Comparison of ENCODE assay signal across 9 mouse cellular contexts in genomic region chr2:38645936-38646335, GRCm38 (mm10). TPM values are rescaled to one million over a fixed set of nuclear protein-coding genes. Genes with fewer than 3 reads are reported as not detected.
DNase-seq lines count a peak whose midpoint lies in the region; ATAC-seq and TF ChIP-seq lines count a peak whose summit lies in the region.
"Had no signal": no experiment of that assay in that cellular context is flagged by ENCODE, and none has a peak within 500 bp of the region (broad histone marks: within the 10 kb centered on the region; RNA-seq: fewer than 3 reads in every experiment).

No protein-coding gene starts in this region.

- H3K36me3 ChIP-seq in E14TG2a.4 (ENCODE audit: insufficient read depth, low read length): peaks cover 17% of the 10 kb centered on the region
- peaks cover 15% of the 10 kb centered on the region for H3K36me3 ChIP-seq in embryonic facial prominence, embryonic 10.5 days (replicated peaks)
- H3K36me3 ChIP-seq in kidney, embryonic 16.5 days (ENCODE audit: insufficient read depth, low read length): peaks cover 7% of the 10 kb centered on the region; the same call in 1 of the 2 replicates
- H3K36me3 ChIP-seq in limb, embryonic 14.5 days (ENCODE audit: control insufficient read depth, insufficient read depth, low read length): peaks cover 12% of the 10 kb centered on the region
- H3K36me3 ChIP-seq in neural tube, embryonic 12.5 days: peaks cover 11% of the 10 kb centered on the region

- H3K4me3 ChIP-seq in E14TG2a.4 (replicated peaks; ENCODE audit: low read length): no peak overlapping the region
- H3K4me3 ChIP-seq in embryonic facial prominence, embryonic 10.5 days: no peak overlapping the region
- no peak overlapping the region for H3K4me3 ChIP-seq in kidney, embryonic 16.5 days (ENCODE audit: low read length)
- H3K4me3 ChIP-seq in limb, embryonic 14.5 days (replicated peaks; ENCODE audit: low read length): no peak overlapping the region
- no peak overlapping the region for H3K4me3 ChIP-seq in neural tube, embryonic 12.5 days
- H3K4me3 ChIP-seq: heart, embryonic 13.5 days had no signal

- H3K4me1 ChIP-seq in E14TG2a.4 (replicated peaks; ENCODE audit: low read depth, low read length): peaks cover 38% of the 10 kb centered on the region
- H3K4me1 ChIP-seq in embryonic facial prominence, embryonic 10.5 days: peaks cover 14% of the 10 kb centered on the region
- peaks cover 14% of the 10 kb centered on the region for H3K4me1 ChIP-seq in kidney, embryonic 16.5 days (ENCODE audit: insufficient read depth, low read length)
- peaks cover 14% of the 10 kb centered on the region; the same call in 1 of the 2 replicates for H3K4me1 ChIP-seq in limb, embryonic 14.5 days (ENCODE audit: control insufficient read depth, insufficient read depth, low read length)
- H3K4me1 ChIP-seq in neural tube, embryonic 12.5 days: peaks cover 12% of the 10 kb centered on the region

- peak; percentile 42 for TF ChIP-seq CTCF in E14TG2a.4 (conservative IDR thresholded peaks at IDR 0.05; ENCODE audit: low read length)

- peaks cover 6% of the 10 kb centered on the region; the same call in 1 of the 2 replicates for H3K9me3 ChIP-seq in E14TG2a.4 (ENCODE audit: low read length)
- H3K9me3 ChIP-seq in embryonic facial prominence, embryonic 10.5 days: peaks cover 3% of the 10 kb centered on the region; the same call in 1 of the 2 replicates
- no peaks in the 10 kb centered on the region for H3K9me3 ChIP-seq in kidney, embryonic 16.5 days (ENCODE audit: low read length)
- no peaks in the 10 kb centered on the region for H3K9me3 ChIP-seq in limb, embryonic 14.5 days (ENCODE audit: control insufficient read depth, low read length)
- no peaks in the 10 kb centered on the region for H3K9me3 ChIP-seq in neural tube, embryonic 12.5 days
- H3K9me3 ChIP-seq: heart, embryonic 13.5 days had no signal

- no peaks in the 10 kb centered on the region for H3K27me3 ChIP-seq in E14TG2a.4 (ENCODE audit: insufficient read depth, low read length)
- 0 out of 2 replicates have a peak, but pooled peaks cover 3% of the 10 kb centered on the region for H3K27me3 ChIP-seq in embryonic facial prominence, embryonic 10.5 days (replicated peaks; ENCODE audit: low read depth, poor library complexity, severe bottlenecking)
- no peaks in the 10 kb centered on the region for H3K27me3 ChIP-seq in kidney, embryonic 16.5 days (ENCODE audit: insufficient read depth, low read length)
- no peaks in the 10 kb centered on the region for H3K27me3 ChIP-seq in limb, embryonic 14.5 days (ENCODE audit: control insufficient read depth, insufficient read depth, low read length)
- no peaks in the 10 kb centered on the region for H3K27me3 ChIP-seq in neural tube, embryonic 12.5 days (replicated peaks)

- 0% methylated on average over 3 of the region's 3 CpGs for WGBS in embryonic facial prominence, embryonic 10.5 days
- WGBS in kidney, embryonic 16.5 days: 0% methylated on average over 3 of the region's 3 CpGs
- 2% methylated on average over 3 of the region's 3 CpGs for WGBS in limb, embryonic 14.5 days
- 2% methylated on average over 3 of the region's 3 CpGs for WGBS in neural tube, embryonic 12.5 days

- no peak for TF ChIP-seq POLR2A in limb, embryonic 14.5 days (IDR thresholded peaks at IDR 0.05; ENCODE audit: borderline replicate concordance, extremely low read depth, insufficient read depth, insufficient read length)

- peak; percentile 64; the same call in 1 of the 2 replicates for ATAC-seq in kidney, embryonic 16.5 days (ENCODE audit: low FRiP score, low TSS enrichment)
- no peak; the same call in 1 of the 2 replicates for ATAC-seq in limb, embryonic 14.5 days (ENCODE audit: low FRiP score, low read depth)
- peak; percentile 19; the same call in 1 of the 2 replicates for ATAC-seq in neural tube, embryonic 12.5 days (ENCODE audit: low FRiP score, low read depth)

- H3K4me2 ChIP-seq in kidney, embryonic 16.5 days (replicated peaks; ENCODE audit: low read depth, low read length): no peak overlapping the region
- H3K4me2 ChIP-seq in limb, embryonic 14.5 days (replicated peaks; ENCODE audit: low read depth, low read length, severe bottlenecking): no peak overlapping the region
- H3K4me2 ChIP-seq in neural tube, embryonic 12.5 days (replicated peaks): no peak overlapping the region
- H3K4me2 ChIP-seq: heart, embryonic 13.5 days had no signal

- H3K9ac ChIP-seq in kidney, embryonic 16.5 days (replicated peaks; ENCODE audit: low read length): no peak overlapping the region
- H3K9ac ChIP-seq in limb, embryonic 14.5 days (ENCODE audit: low read depth, low read length, severe bottlenecking): no peak overlapping the region
- no peak overlapping the region for H3K9ac ChIP-seq in neural tube, embryonic 12.5 days
- H3K9ac ChIP-seq: heart, embryonic 13.5 days had no signal

- peak; percentile 75 for DNase-seq in adrenal gland, adult 8-10 months
- DNase-seq in embryonic facial prominence, embryonic 10.5 days (ENCODE audit: low spot score): peak; percentile 75
- peak; percentile 41 for DNase-seq in heart, adult 8-10 months (ENCODE audit: low spot score)
- peak; percentile 63 for DNase-seq in limb, embryonic 14.5 days (ENCODE audit: low spot score)
- DNase-seq in thymus, postnatal 14 days: peak; percentile 70

- no peak overlapping the region for H3K27ac ChIP-seq in embryonic facial prominence, embryonic 10.5 days (replicated peaks)
- H3K27ac ChIP-seq in kidney, embryonic 16.5 days (ENCODE audit: low read length): no peak overlapping the region
- H3K27ac ChIP-seq in limb, embryonic 14.5 days (replicated peaks; ENCODE audit: low read depth, low read length): no peak overlapping the region
- no peak overlapping the region for H3K27ac ChIP-seq in neural tube, embryonic 12.5 days
- H3K27ac ChIP-seq: heart, embryonic 13.5 days had no signal

RNA-seq across cellular contexts. Expression of gene Psmb7, which starts 2.0 kb away (rescaled TPM):
- 100 to 1,000 TPM; 232 to 337 (median 283) TPM for total RNA-seq in adrenal gland, adult 8-10 months (2022)
- 331 and 334 TPM in 2 replicates for polyA plus RNA-seq in embryonic facial prominence, embryonic 10.5 days (2016; fragmentation: Nextera tagmentation; extraction: Ambion mirVana)
- total RNA-seq in heart, adult 8-10 months (2022): 100 to 1,000 TPM; 221 to 264 (median 236) TPM
- 249 and 269 TPM in 2 replicates for polyA plus RNA-seq in kidney, embryonic 16.5 days (2015; fragmentation: Nextera tagmentation; extraction: Ambion mirVana)
- polyA plus RNA-seq in limb, embryonic 14.5 days (2012; rRNA removed): 202 and 265 TPM in 2 replicates
- polyA plus RNA-seq in limb, embryonic 14.5 days (2014; fragmentation: Nextera tagmentation; extraction: Ambion mirVana): 240 and 253 TPM in 2 replicates
- polyA plus RNA-seq in neural tube, embryonic 12.5 days (2016; fragmentation: Nextera tagmentation; extraction: Ambion mirVana): 290 and 299 TPM in 2 replicates
